Comparison of ENCODE assay signal across 28 mouse cellular contexts in genomic region chr16:49876291-49877030, GRCm38 (mm10).
DNase-seq lines count a peak whose midpoint lies in the region; ATAC-seq and TF ChIP-seq lines count a peak whose summit lies in the region.
"Had no signal": no experiment of that assay in that cellular context is flagged by ENCODE, and none has a peak within 500 bp of the region (broad histone marks: within the 10 kb centered on the region; RNA-seq: fewer than 3 reads in every experiment).

No protein-coding gene starts in this region.

- H3K4me1 ChIP-seq in midbrain, embryonic 15.5 days, result no peaks in the 10 kb centered on the region
- H3K4me1 ChIP-seq in midbrain, embryonic 10.5 days, result no peaks in the 10 kb centered on the region
- H3K4me1 ChIP-seq in liver, embryonic 13.5 days (replicated peaks), result peaks cover 87% of the 10 kb centered on the region
- H3K4me1 ChIP-seq: embryonic facial prominence, embryonic 12.5 days; forebrain, embryonic 10.5 days; hindbrain, embryonic 10.5 days; limb, embryonic 10.5 days; limb, embryonic 15.5 days had no signal

- ATAC-seq in cerebellum, adult (ENCODE audit: insufficient number of reproducible peaks, low FRiP score, low TSS enrichment), result 0 out of 2 replicates have a peak, but pooled peaks have one; percentile 23
- ATAC-seq in midbrain, embryonic 15.5 days (replicated peaks), result peak; percentile 52; the same call in 1 of the 2 replicates
- peak; percentile 53 for ATAC-seq in liver, embryonic 13.5 days (ENCODE audit: low read depth)
- ATAC-seq in megakaryocyte progenitor cell, adult 5-6 weeks (replicated peaks; ENCODE audit: poor library complexity), result 0 out of 2 replicates have a peak, but pooled peaks have one; percentile 25
- ATAC-seq: forebrain, embryonic 16.5 days; inflammation-experienced regulatory T-cells, adult 6 months had no signal

- H3K4me2 ChIP-seq in midbrain, embryonic 15.5 days, result no peak overlapping the region
- peak overlapping the region; percentile 9; the same call in 1 of the 2 replicates for H3K4me2 ChIP-seq in liver, embryonic 13.5 days
- H3K4me2 ChIP-seq: embryonic facial prominence, embryonic 12.5 days; heart, embryonic 12.5 days; hindbrain, embryonic 15.5 days; limb, embryonic 15.5 days; lung, embryonic 15.5 days had no signal

- H3K4me3 ChIP-seq in midbrain, embryonic 15.5 days, result no peak overlapping the region
- H3K4me3 ChIP-seq in midbrain, embryonic 10.5 days, result no peak overlapping the region
- H3K4me3 ChIP-seq in liver, embryonic 13.5 days (replicated peaks), result no peak overlapping the region
- H3K4me3 ChIP-seq in gastrocnemius, adult 2 months, result no peak overlapping the region
- H3K4me3 ChIP-seq: embryonic facial prominence, embryonic 12.5 days; forebrain, embryonic 10.5 days; heart, embryonic 12.5 days; hindbrain, embryonic 10.5 days; hindbrain, embryonic 15.5 days; limb, embryonic 10.5 days; limb, embryonic 15.5 days; lung, embryonic 15.5 days; megakaryocyte, embryonic 14.5 days had no signal

- no peak overlapping the region for H3K27ac ChIP-seq in midbrain, embryonic 15.5 days
- H3K27ac ChIP-seq in midbrain, embryonic 10.5 days (replicated peaks), result no peak overlapping the region
- peak overlapping the region; percentile 40; the same call in 1 of the 2 replicates for H3K27ac ChIP-seq in liver, embryonic 13.5 days
- no peak overlapping the region for H3K27ac ChIP-seq in gastrocnemius, adult 2 months
- H3K27ac ChIP-seq: embryonic facial prominence, embryonic 12.5 days; forebrain, embryonic 10.5 days; hindbrain, embryonic 10.5 days; hindbrain, embryonic 15.5 days; kidney, postnatal 0 days; limb, embryonic 10.5 days; limb, embryonic 15.5 days; lung, embryonic 15.5 days had no signal

- H3K27me3 ChIP-seq in midbrain, embryonic 15.5 days (replicated peaks), result no peaks in the 10 kb centered on the region
- H3K27me3 ChIP-seq in midbrain, embryonic 10.5 days (ENCODE audit: low read depth, poor library complexity, severe bottlenecking), result no peaks in the 10 kb centered on the region
- no peaks in the 10 kb centered on the region for H3K27me3 ChIP-seq in liver, embryonic 13.5 days
- H3K27me3 ChIP-seq: CH12.LX; embryonic facial prominence, embryonic 12.5 days; heart, embryonic 12.5 days; hindbrain, embryonic 15.5 days; limb, embryonic 15.5 days; lung, embryonic 15.5 days; megakaryocyte, embryonic 14.5 days had no signal

- no peaks in the 10 kb centered on the region for H3K36me3 ChIP-seq in midbrain, embryonic 15.5 days (replicated peaks)
- H3K36me3 ChIP-seq in midbrain, embryonic 10.5 days, result no peaks in the 10 kb centered on the region
- peaks cover 76% of the 10 kb centered on the region for H3K36me3 ChIP-seq in liver, embryonic 13.5 days
- H3K36me3 ChIP-seq: embryonic facial prominence, embryonic 12.5 days; forebrain, embryonic 10.5 days; heart, embryonic 12.5 days; hindbrain, embryonic 10.5 days; hindbrain, embryonic 15.5 days; limb, embryonic 10.5 days; limb, embryonic 15.5 days; lung, embryonic 15.5 days had no signal

- H3K9ac ChIP-seq in midbrain, embryonic 15.5 days, result no peak overlapping the region
- 0 out of 2 replicates have a peak overlapping the region, but pooled peaks have one; percentile 32 for H3K9ac ChIP-seq in liver, embryonic 13.5 days
- H3K9ac ChIP-seq: embryonic facial prominence, embryonic 12.5 days; heart, embryonic 12.5 days; hindbrain, embryonic 15.5 days; limb, embryonic 15.5 days; lung, embryonic 15.5 days had no signal

- no peak for DNase-seq in cerebellum, adult 9-10 months
- DNase-seq in midbrain, embryonic 10.5 days (ENCODE audit: low spot score), result no peak
- no peak for DNase-seq in liver, embryonic 13.5 days
- no peak for DNase-seq in heart, adult 8-10 months (ENCODE audit: low spot score)
- no peak for DNase-seq in gastrocnemius, adult 2 months
- DNase-seq: adrenal gland, adult 8-10 months; cerebellum, adult 8-10 months; cerebellum, postnatal 36 days; embryo, embryonic 11 days; heart, adult 18-20 months; kidney, adult 2 months; midbrain, embryonic 14.5 days had no signal

- no peak for TF ChIP-seq CTCF in gastrocnemius, adult 2 months (IDR thresholded peaks at IDR 0.05)

- no peaks in the 10 kb centered on the region for H3K9me3 ChIP-seq in midbrain, embryonic 15.5 days
- no peaks in the 10 kb centered on the region for H3K9me3 ChIP-seq in midbrain, embryonic 10.5 days (replicated peaks)
- no peaks in the 10 kb centered on the region for H3K9me3 ChIP-seq in liver, embryonic 13.5 days (replicated peaks)
- H3K9me3 ChIP-seq: embryonic facial prominence, embryonic 12.5 days; forebrain, embryonic 10.5 days; heart, embryonic 12.5 days; hindbrain, embryonic 10.5 days; hindbrain, embryonic 15.5 days; limb, embryonic 10.5 days; limb, embryonic 15.5 days; lung, embryonic 15.5 days; megakaryocyte, embryonic 14.5 days had no signal

- intact Hi-C loops in gastrocnemius, adult 2 months (cut with DNase I), result no loop called here

- 88% methylated on average over 9 of the region's 9 CpGs for WGBS in midbrain, embryonic 15.5 days
- WGBS in midbrain, embryonic 10.5 days, result 88% methylated on average over 9 of the region's 9 CpGs
- 61% methylated on average over 9 of the region's 9 CpGs for WGBS in liver, embryonic 13.5 days (ENCODE audit: insufficient replicate concordance)
